Mouse (Mus musculus) embryonic facial prominence, embryonic 14.5 days (tissue): ENCODE results near the gene 4930470P17Rik. TPM values are rescaled to one million over a fixed set of nuclear protein-coding genes. Genes with fewer than 3 reads are reported as not detected.

Experiments
- ATAC-seq: fragments of 200-750 bp; cut with Nextera tagmentation; 2 replicates; pipeline ENCODE4 v1.8.0; 2017; ENCODE audit warnings: low read depth, moderate number of reproducible peaks, moderate TSS enrichment
- DNase-seq: peaks from one replicate; pipeline ENCODE4 v3.0.0-alpha.2; 2015; ENCODE audit warnings: low spot score
- H3K27ac ChIP-seq: fragments of 300-500 bp; sonication (generic); replicated peaks from 2 replicates; pipeline ENCODE4 v1.5.1; 2014; ENCODE audit warnings: low read depth, mild to moderate bottlenecking, low read length, moderate library complexity
- H3K27me3 ChIP-seq: fragments of 300-500 bp; sonication (generic); replicated peaks from 2 replicates; pipeline ENCODE4 v1.6.1; 2014; ENCODE audit warnings: low read length; ENCODE audit not compliant: control insufficient read depth, insufficient read depth
- H3K36me3 ChIP-seq: fragments of 300-500 bp; sonication (generic); 2 replicates; pipeline ENCODE4 v1.6.1; 2014; ENCODE audit warnings: low read length, mixed read lengths; ENCODE audit not compliant: control insufficient read depth, insufficient read depth
- H3K4me1 ChIP-seq: fragments of 300-500 bp; sonication (generic); 2 replicates; pipeline ENCODE4 v1.6.1; 2014; ENCODE audit warnings: antibody characterized with exemption, low read length; ENCODE audit not compliant: control insufficient read depth, insufficient read depth
- H3K4me2 ChIP-seq: fragments of 300-500 bp; sonication (generic); 2 replicates; pipeline ENCODE4 v1.6.1; 2014; ENCODE audit warnings: low read depth, mild to moderate bottlenecking, low read length, moderate library complexity, mixed read lengths
- H3K4me3 ChIP-seq: fragments of 300-500 bp; sonication (generic); 2 replicates; pipeline ENCODE4 v1.5.1; 2014; ENCODE audit warnings: low read depth, mild to moderate bottlenecking, low read length
- H3K9ac ChIP-seq: fragments of 300-500 bp; sonication (generic); 2 replicates; pipeline ENCODE4 v1.6.1; 2014; ENCODE audit warnings: low read depth, mild to moderate bottlenecking, low read length, moderate library complexity, mixed read lengths
- H3K9me3 ChIP-seq: fragments of 300-500 bp; sonication (generic); 2 replicates; pipeline ENCODE4 v1.6.1; 2016; ENCODE audit warnings: low read length; ENCODE audit not compliant: control insufficient read depth
- WGBS: fragments of 180-500 bp; shearing (Covaris S2); extraction: QIAGEN DNeasy Blood & Tissue Kit; methylation state at CpG from one replicate; pipeline ENCODE4 v1.1.7; 2014; 5-methylcytosine and 5-hydroxymethylcytosine counted together
- polyA plus RNA-seq: library from polyadenylated mRNA; unstranded; fragments of >200 nt; fragmentation: Nextera tagmentation; extraction: Ambion mirVana; gene quantifications from 2 replicates; pipeline ENCODE4 v1.2.1, GENCODE M21; 2014

Gene 4930470P17Rik
- polyA plus RNA-seq, 1 experiment from 2014 or later = not detected

DNA sequence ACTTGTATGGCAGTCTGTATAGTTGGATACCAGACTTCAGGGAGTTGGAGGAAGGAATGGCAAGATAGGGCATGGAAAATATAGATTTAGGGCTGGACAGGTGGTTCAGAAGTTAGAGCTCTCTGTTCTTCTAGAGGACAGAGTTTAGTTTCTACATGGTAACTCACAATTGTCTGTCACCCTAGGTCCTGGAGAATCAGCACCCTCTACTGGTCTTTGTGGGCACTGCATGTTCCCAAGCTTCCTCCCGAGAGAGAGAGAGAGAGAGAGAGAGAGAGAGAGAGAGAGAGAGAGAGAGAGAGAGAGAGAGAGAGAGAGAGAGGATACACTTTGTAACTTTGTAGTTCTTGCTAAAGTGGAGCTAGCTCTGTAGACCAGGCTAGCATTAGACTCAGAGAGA lies 5.1 kb downstream of the 4930470P17Rik start:
- 0% methylated on average over 1 of the region's 1 CpGs for WGBS

DNA sequence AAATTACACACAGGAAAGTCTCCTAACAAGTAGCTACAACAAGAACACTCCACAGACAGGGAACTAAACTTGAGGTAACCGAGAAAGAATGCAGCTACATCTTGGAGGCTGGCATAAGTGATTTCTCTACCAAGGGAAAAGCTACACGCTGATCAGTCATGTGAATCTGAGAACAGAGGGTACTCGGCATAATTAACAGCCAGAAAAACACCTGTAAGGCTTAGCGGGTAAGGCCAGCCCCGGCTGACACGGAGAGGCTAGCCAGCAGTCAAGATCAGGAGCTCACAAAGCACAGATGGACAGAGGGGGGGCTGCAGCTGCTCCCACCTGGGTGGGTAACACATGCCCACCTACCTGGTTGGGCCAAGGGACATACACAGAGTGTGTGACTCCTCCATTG lies 9.7 kb downstream of the 4930470P17Rik start:
- 77% methylated on average over 6 of the region's 6 CpGs for WGBS
- Histone ChIP-seq H3K4me3 (no peak overlapping the region), H3K9ac (no peak overlapping the region), H3K27ac (no peak overlapping the region), H3K4me2 (no peak overlapping the region), H3K27me3 (no peaks in the 10 kb centered on the region), H3K4me1 (no peaks in the 10 kb centered on the region), H3K36me3 (no peaks in the 10 kb centered on the region), H3K9me3 (no peaks in the 10 kb centered on the region)
- no peak for DNase-seq
- ATAC-seq = no peak

More for the DNA sequence above, 5.1 kb downstream of the 4930470P17Rik start:
- H3K4me3 ChIP-seq = no peak overlapping the region
- DNase-seq = peak; percentile 38
- H3K36me3 ChIP-seq = no peaks in the 10 kb centered on the region
- no peaks in the 10 kb centered on the region for H3K9me3 ChIP-seq
- H3K27ac ChIP-seq = no peak overlapping the region
- H3K27me3 ChIP-seq = no peaks in the 10 kb centered on the region
- H3K4me2 ChIP-seq = no peak overlapping the region
- H3K9ac ChIP-seq = no peak overlapping the region
- H3K4me1 ChIP-seq = no peaks in the 10 kb centered on the region
- no peak for ATAC-seq

DNA sequence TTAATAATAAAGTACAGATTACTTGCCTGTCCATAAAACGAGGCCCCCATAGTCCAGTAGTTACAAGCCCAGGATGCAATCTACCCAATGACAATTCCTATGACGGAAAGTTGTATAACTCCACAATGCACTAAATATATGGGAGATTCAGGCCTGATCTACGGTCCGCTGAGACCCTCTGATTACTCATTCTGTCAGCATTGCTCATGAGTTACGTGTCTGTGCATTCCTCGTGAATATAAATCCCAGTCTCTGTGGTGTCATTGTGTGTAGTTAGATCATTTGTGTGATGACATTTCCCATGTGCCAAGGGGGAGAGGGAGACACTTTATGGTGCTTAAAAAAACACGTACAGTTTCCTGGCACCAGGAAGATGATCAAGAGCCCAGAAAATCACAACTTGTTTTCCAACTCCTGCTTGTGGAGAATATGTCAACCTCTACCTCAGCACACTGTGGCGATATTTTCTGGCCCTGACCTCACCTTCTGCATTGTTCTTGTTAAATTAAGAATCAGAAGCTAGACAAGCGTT lies 13.4 kb downstream of the 4930470P17Rik start:
- Histone ChIP-seq H3K27me3 (no peaks in the 10 kb centered on the region), H3K4me3 (no peak overlapping the region), H3K4me2 (no peak overlapping the region), H3K9ac (no peak overlapping the region), H3K36me3 (no peaks in the 10 kb centered on the region), H3K9me3 (no peaks in the 10 kb centered on the region), H3K27ac (no peak overlapping the region), H3K4me1 (no peaks in the 10 kb centered on the region)
- WGBS = 71% methylated on average over 9 of the region's 9 CpGs
- DNase-seq (no peak), ATAC-seq (no peak)

DNA sequence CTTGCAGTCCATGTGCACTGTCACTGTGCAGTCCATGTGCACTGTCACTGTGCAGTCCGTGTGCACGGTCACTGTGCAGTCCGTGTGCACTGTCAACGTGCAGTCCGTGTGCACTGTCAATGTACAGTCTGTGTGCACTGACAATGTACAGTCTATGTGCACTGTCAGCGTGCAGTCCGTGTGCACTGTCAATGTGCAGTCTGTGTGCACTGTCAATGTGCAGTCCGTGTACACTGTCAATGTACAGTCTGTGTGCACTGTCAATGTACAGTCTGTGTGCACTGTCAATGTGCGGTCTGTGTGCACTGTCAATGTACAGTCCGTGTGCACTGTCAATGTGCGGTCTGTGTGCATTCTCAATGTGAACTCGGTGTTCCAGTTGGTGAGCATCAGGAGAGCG lies 17.1 kb downstream of the 4930470P17Rik start:
- no peak for DNase-seq
- Histone ChIP-seq H3K27me3 (no peaks in the 10 kb centered on the region), H3K9me3 (no peaks in the 10 kb centered on the region), H3K9ac (no peak overlapping the region), H3K36me3 (no peaks in the 10 kb centered on the region), H3K4me2 (no peak overlapping the region), H3K4me1 (no peaks in the 10 kb centered on the region), H3K27ac (no peak overlapping the region), H3K4me3 (no peak overlapping the region)
- WGBS = 92% methylated on average over 13 of the region's 13 CpGs
- ATAC-seq = no peak

DNA sequence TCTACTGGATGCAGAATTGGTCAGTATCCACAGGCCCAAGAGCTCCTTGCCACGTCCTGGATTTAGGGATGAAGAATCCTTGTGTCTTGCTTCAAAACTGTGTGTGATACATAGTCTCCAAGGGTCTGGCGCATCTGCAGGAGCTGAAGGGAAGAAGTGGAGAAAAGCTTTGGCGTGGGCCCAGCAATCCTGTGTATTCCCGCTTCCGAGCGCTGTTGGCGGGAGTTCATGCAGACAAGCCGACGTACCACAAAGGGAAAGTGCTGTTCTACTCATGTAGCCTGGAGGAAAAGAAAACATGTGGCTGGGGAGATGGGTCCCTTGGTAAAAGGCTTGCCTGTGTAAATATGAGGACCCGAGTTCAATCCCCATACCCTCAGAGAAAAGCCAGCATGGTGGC lies 22.3 kb downstream of the 4930470P17Rik start:
- 66% methylated on average over 10 of the region's 10 CpGs for WGBS
- ATAC-seq (no peak), DNase-seq (peak; percentile 61)
- Histone ChIP-seq H3K4me1 (no peaks in the 10 kb centered on the region), H3K4me2 (no peak overlapping the region), H3K9ac (no peak overlapping the region), H3K4me3 (no peak overlapping the region), H3K27ac (no peak overlapping the region), H3K9me3 (no peaks in the 10 kb centered on the region), H3K27me3 (no peaks in the 10 kb centered on the region), H3K36me3 (no peaks in the 10 kb centered on the region)

DNA sequence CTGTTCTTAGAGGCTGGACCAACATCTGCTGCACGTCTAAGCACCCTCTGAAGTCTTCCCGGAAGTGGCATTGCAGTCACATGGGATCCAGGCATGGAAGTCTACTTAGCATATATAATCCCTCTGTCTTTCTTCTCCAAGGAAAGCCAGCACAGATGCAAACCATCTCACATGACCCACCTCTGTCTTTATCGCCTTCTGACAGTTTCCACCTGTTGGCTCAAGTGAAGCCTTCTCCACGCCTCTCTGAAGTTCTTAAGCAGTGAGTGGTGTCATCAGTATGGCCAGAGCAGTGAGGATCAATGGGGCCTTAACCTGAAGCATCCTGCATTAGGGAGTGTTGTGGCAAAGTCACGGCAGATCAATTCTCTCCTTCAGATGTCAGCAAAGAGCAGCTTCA lies 23.2 kb downstream of the 4930470P17Rik start:
- no peak for DNase-seq
- 62% methylated on average over 5 of the region's 5 CpGs for WGBS
- H3K4me1 ChIP-seq = no peaks in the 10 kb centered on the region
- no peak overlapping the region for H3K9ac ChIP-seq
- ATAC-seq = no peak
- no peak overlapping the region for H3K4me2 ChIP-seq
- no peaks in the 10 kb centered on the region for H3K36me3 ChIP-seq
- no peaks in the 10 kb centered on the region for H3K9me3 ChIP-seq
- H3K4me3 ChIP-seq = no peak overlapping the region
- no peaks in the 10 kb centered on the region for H3K27me3 ChIP-seq
- no peak overlapping the region for H3K27ac ChIP-seq

DNA sequence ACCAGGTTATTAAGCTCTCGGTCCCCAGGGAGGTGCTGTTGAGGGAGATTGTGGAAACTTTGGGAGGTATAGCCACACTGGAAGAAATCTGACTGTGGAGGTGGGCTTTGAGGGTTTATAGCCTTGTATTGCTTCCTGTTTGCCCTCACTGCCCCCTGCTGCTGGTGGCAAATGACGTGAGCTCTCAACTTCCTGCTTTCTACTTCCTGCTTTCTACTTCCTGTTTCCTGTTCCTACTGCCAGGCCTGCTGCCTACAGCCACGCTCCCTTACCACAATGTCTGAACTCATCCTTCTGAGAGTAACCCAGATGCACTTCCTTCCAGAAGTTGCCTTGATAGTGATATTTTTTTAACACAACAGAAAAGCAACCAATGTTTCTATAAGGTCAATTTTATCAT lies 24.3 kb downstream of the 4930470P17Rik start:
- ATAC-seq (no peak), DNase-seq (no peak)
- Histone ChIP-seq H3K4me3 (no peak overlapping the region), H3K27ac (no peak overlapping the region), H3K36me3 (no peaks in the 10 kb centered on the region), H3K4me2 (no peak overlapping the region), H3K4me1 (no peaks in the 10 kb centered on the region), H3K9me3 (no peaks in the 10 kb centered on the region), H3K27me3 (no peaks in the 10 kb centered on the region), H3K9ac (no peak overlapping the region)
- WGBS = 73% methylated on average over 3 of the region's 3 CpGs

DNA sequence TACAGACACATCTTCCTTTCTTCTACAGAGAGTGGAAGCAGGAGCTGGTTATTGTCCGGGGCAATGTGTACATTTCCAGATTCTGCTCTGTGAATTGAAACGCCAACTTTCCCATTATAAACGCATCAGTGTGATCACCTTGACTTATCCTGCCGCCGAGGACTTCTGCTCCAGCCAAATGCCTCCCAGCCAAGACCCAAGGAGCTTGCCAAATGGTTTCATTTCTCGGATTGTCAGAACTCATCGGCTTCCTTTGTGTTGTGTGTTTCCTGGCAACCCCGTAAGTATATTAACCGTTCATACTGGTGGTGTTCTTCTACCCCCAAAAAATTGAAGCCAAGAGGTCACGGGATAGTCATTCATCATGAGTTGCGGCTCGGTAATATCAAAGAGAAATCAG lies 25.7 kb downstream of the 4930470P17Rik start:
- H3K4me3 ChIP-seq = no peak overlapping the region
- H3K4me2 ChIP-seq = no peak overlapping the region
- H3K27ac ChIP-seq = no peak overlapping the region
- H3K36me3 ChIP-seq = no peaks in the 10 kb centered on the region
- H3K27me3 ChIP-seq = no peaks in the 10 kb centered on the region
- ATAC-seq (no peak), DNase-seq (peak; percentile 41)
- H3K9me3 ChIP-seq = no peaks in the 10 kb centered on the region
- no peaks in the 10 kb centered on the region for H3K4me1 ChIP-seq
- WGBS = 65% methylated on average over 12 of the region's 12 CpGs
- no peak overlapping the region for H3K9ac ChIP-seq

DNA sequence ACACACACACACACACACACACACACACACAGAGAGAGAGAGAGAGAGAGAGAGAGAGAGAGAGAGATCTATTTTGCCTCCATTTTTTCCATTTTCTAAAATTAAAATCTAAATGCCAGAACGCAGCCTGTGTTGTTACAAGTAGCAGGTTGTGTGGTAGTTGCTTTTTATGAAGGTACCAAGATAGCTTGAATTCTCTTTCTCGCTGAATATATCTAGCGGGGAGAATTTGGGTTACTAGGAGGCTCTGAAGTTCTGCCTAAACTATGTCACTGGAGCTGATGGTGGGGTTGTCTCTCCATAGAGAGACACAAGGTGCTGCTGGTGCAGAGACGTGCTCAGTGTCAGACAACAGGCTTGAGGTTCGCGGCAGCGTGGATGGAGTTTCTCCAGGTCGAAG lies 36.8 kb downstream of the 4930470P17Rik start:
- H3K9me3 ChIP-seq = no peaks in the 10 kb centered on the region
- H3K4me1 ChIP-seq = no peaks in the 10 kb centered on the region
- no peaks in the 10 kb centered on the region for H3K27me3 ChIP-seq
- ATAC-seq = no peak
- H3K4me3 ChIP-seq = no peak overlapping the region
- H3K9ac ChIP-seq = no peak overlapping the region
- WGBS = 90% methylated on average over 8 of the region's 8 CpGs
- no peak overlapping the region for H3K4me2 ChIP-seq
- no peaks in the 10 kb centered on the region for H3K36me3 ChIP-seq
- DNase-seq = no peak
- no peak overlapping the region for H3K27ac ChIP-seq
